Mouse (Mus musculus): ENCODE results near the gene 1700022I11Rik. TPM values are rescaled to one million over a fixed set of nuclear protein-coding genes. Genes with fewer than 3 reads are reported as not detected.
A peak's percentile ranks its signal among the peaks of the same experiment; 100 is the strongest.

Gene 1700022I11Rik
- polyA plus RNA-seq, 1 experiment from 2014 or later = 0.41 TPM

DNA sequence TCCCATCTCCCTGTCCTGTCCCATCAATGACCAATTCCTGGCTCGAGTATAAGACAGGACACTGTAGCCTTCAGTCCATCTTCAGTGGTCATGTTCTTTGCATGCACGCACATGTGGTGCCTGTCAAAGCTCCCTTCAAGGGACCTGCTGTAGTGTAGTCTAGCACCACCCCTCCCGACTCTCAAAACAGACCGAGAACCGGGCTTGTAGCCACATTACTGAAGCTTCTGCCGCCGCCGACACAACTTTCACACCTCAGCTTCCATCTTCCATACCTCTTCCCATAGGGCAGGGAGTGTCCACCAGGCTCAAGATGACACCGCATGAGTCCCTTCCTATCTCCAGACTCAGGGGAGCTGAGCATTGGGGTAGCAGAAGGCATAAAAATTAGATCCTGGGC, 25.2 kb upstream of the 1700022I11Rik start:
- no peak for ATAC-seq (ENCODE audit: low FRiP score, low read depth)
- peaks cover 37% of the 10 kb centered on the region for H3K4me1 ChIP-seq (replicated peaks)
- H3K27me3 ChIP-seq = no peaks in the 10 kb centered on the region
- H3K4me3 ChIP-seq = no peak overlapping the region
- no peak overlapping the region for H3K9ac ChIP-seq
- 89% methylated on average over 9 of the region's 9 CpGs for WGBS
- H3K9me3 ChIP-seq = no peaks in the 10 kb centered on the region
- H3K4me2 ChIP-seq = no peak overlapping the region
- peaks cover 15% of the 10 kb centered on the region for H3K36me3 ChIP-seq
- no peak overlapping the region for H3K27ac ChIP-seq (replicated peaks)

DNA sequence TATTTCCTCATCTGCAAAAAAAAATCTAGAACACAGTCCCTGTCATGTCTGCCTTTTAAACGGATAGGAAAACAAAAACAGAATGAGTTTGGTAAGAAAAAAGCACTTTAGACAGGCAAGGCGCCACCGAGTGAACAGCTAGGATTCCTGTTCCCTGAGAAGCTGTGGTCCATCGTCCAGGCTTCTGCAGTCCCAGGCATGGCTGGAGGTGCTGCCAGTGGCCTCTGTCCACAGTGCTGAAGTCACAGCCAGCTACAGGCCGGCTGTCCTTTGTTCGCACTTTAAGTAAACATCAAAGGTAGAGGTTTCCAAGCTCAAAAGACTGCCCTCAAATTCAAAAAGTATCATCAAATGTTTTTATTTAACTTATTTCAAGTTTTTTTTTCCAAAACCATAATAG, 24.4 kb upstream of the 1700022I11Rik start:
- Histone ChIP-seq H3K27ac (replicated peaks) (no peak overlapping the region), H3K9me3 (no peaks in the 10 kb centered on the region), H3K4me3 (no peak overlapping the region), H3K4me2 (no peak overlapping the region), H3K36me3 (peaks cover 7% of the 10 kb centered on the region; the same call in 1 of the 2 replicates), H3K9ac (no peak overlapping the region), H3K4me1 (replicated peaks) (peaks cover 39% of the 10 kb centered on the region), H3K27me3 (no peaks in the 10 kb centered on the region)
- no peak for ATAC-seq (ENCODE audit: low FRiP score, low read depth)
- WGBS = 19% methylated on average over 6 of the region's 6 CpGs

DNA sequence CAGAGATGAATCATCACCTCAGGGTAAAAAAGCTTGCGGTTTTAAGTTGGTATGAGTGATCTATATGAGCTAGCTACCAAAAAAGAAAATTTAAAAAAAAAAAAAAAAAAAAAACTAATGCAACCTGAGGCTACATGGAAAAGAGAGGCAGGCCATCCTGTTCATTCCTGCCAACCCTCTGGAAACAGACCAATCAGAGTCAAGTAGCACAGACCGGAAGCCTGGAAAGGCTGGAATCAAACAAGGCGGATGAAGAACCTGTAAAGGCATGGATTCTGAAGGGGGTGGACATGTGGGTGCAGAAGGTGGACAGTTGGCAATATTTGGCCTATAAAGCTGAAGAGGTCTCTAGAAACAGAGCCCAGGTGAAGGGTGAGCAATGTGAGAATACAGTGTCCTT, 24.0 kb upstream of the 1700022I11Rik start:
- H3K4me3 ChIP-seq = no peak overlapping the region
- no peaks in the 10 kb centered on the region for H3K9me3 ChIP-seq
- H3K4me2 ChIP-seq = no peak overlapping the region
- H3K27me3 ChIP-seq = no peaks in the 10 kb centered on the region
- 84% methylated on average over 3 of the region's 3 CpGs for WGBS
- ATAC-seq (ENCODE audit: low FRiP score, low read depth) = no peak
- H3K27ac ChIP-seq (replicated peaks) = no peak overlapping the region; the same call in 1 of the 2 replicates
- no peak overlapping the region for H3K9ac ChIP-seq
- H3K36me3 ChIP-seq = peaks cover 3% of the 10 kb centered on the region; the same call in 1 of the 2 replicates
- peaks cover 41% of the 10 kb centered on the region for H3K4me1 ChIP-seq (replicated peaks)

DNA sequence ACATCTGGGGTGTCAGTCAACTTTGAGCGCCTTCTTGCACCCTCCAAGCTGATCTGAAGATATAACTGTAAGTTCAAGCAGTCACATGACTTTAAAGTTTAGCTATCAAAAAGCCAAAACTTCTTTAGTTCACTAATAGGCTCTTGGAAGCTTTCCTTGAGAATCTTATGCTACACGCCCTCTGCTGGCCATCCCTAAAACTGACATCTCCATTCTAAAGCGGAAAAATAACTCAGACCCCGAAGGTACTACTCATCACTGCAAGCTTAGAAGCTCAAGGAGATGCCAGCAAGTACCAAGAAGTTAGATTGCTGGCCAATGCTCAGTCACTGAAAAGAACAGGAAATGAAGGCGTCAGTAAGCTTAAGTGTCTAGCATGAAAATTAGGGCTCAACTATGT, 23.5 kb upstream of the 1700022I11Rik start:
- Histone ChIP-seq H3K27me3 (no peaks in the 10 kb centered on the region), H3K27ac (replicated peaks) (peak overlapping the region; percentile 81), H3K4me3 (no peak overlapping the region), H3K4me1 (replicated peaks) (peaks cover 45% of the 10 kb centered on the region), H3K4me2 (peak overlapping the region; percentile 36), H3K36me3 (no peaks in the 10 kb centered on the region), H3K9ac (no peak overlapping the region), H3K9me3 (no peaks in the 10 kb centered on the region)
- no peak for ATAC-seq (ENCODE audit: low FRiP score, low read depth)
- 2% methylated on average over 5 of the region's 5 CpGs for WGBS

DNA sequence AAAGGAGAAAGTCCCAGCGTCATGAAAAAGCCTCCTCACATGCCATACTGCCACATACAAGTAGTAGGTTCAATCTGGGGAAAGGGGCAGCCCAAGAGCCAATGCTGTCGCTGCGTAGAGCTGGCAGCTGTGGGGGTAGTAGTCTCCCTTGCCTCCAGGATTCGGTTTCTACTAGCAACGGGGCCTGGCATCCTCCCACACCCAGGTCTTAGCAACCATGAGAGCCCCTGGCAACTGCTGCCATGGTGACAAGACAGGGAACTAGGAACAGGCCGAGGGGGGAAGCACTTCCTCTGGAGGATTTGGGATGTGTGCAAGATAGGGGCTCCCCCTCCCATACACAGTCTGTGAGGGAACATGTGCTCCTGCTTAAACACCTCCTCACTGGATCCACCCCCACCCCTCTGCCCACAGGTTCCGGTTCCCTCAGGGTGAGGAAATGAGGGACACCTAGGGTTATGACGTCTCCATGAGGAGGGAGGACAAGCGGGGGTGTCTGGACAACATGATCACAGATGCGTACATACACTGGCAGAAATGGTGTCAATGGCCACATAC, 22.6 kb upstream of the 1700022I11Rik start:
- peak overlapping the region; percentile 36 for H3K4me2 ChIP-seq
- no peak overlapping the region for H3K9ac ChIP-seq
- H3K36me3 ChIP-seq = no peaks in the 10 kb centered on the region
- peak; percentile 19 for ATAC-seq (ENCODE audit: low FRiP score, low read depth)
- H3K27ac ChIP-seq (replicated peaks) = peak overlapping the region; percentile 81
- H3K9me3 ChIP-seq = no peaks in the 10 kb centered on the region
- H3K4me3 ChIP-seq = no peak overlapping the region
- H3K27me3 ChIP-seq = no peaks in the 10 kb centered on the region
- H3K4me1 ChIP-seq (replicated peaks) = peaks cover 54% of the 10 kb centered on the region
- 22% methylated on average over 10 of the region's 10 CpGs for WGBS

DNA sequence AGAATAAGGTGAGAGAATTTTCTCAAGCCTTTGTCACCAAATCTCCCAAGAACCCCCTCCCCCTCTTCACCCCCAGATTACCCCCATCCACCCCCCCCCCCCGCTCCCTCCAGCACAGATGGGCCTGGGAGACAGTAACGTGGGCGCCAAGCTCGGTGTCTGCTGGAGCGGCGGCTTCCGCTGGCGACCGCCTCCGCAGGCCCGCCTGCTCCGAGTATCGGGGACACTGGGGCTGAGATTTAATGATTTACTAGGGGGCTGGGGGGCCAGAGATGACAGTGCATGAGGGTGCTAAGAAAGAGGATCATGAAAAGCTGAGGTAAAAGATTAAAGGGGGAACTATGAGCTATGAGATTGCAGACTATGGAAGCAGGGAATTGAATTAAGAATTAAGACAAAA, 20.9 kb upstream of the 1700022I11Rik start:
- ATAC-seq (ENCODE audit: low FRiP score, low read depth) = no peak
- WGBS = 24% methylated on average over 13 of the region's 13 CpGs
- peaks cover 71% of the 10 kb centered on the region for H3K4me1 ChIP-seq (replicated peaks)
- H3K9me3 ChIP-seq = no peaks in the 10 kb centered on the region
- H3K9ac ChIP-seq = no peak overlapping the region
- H3K4me2 ChIP-seq = peak overlapping the region; percentile 76; the same call in 1 of the 2 replicates
- H3K27ac ChIP-seq (replicated peaks) = peak overlapping the region; percentile 97
- no peaks in the 10 kb centered on the region for H3K27me3 ChIP-seq
- no peaks in the 10 kb centered on the region for H3K36me3 ChIP-seq
- H3K4me3 ChIP-seq = no peak overlapping the region

- Histone ChIP-seq H3K4me1 (replicated peaks) (peaks cover 77% of the 10 kb centered on the region), H3K9ac (peak overlapping the region; percentile 25), H3K27ac (replicated peaks) (peak overlapping the region; percentile 97), H3K27me3 (no peaks in the 10 kb centered on the region), H3K36me3 (no peaks in the 10 kb centered on the region), H3K4me3 (peak overlapping the region; percentile 76), H3K9me3 (no peaks in the 10 kb centered on the region), H3K4me2 (peak overlapping the region; percentile 76)
- ATAC-seq (ENCODE audit: low FRiP score, low read depth) = no peak
- 15% methylated on average over 14 of the region's 14 CpGs for WGBS
Measured at GRCm38 (mm10) chr4:42949051-42949675, 20.2 kb upstream of the 1700022I11Rik start.

- Histone ChIP-seq H3K4me1 (replicated peaks) (peaks cover 82% of the 10 kb centered on the region), H3K4me3 (peak within 1 kb of the TSS; percentile 76), H3K9me3 (no peaks in the 10 kb centered on the region), H3K36me3 (no peaks in the 10 kb centered on the region), H3K27ac (replicated peaks) (peak within 1 kb of the TSS; percentile 97), H3K27me3 (no peaks in the 10 kb centered on the region), H3K9ac (peak within 1 kb of the TSS; percentile 93), H3K4me2 (peak within 1 kb of the TSS; percentile 76)
- under 1% methylated on average over 37 of the region's 39 CpGs for WGBS
- peak; percentile 95 for ATAC-seq (ENCODE audit: low FRiP score, low read depth)
Measured at GRCm38 (mm10) chr4:42949676-42950051, 19.7 kb upstream of the 1700022I11Rik start, which contains the start of gene Dnajb5. Dnajb5 (plus strand) TSS chr4:42949814.

DNA sequence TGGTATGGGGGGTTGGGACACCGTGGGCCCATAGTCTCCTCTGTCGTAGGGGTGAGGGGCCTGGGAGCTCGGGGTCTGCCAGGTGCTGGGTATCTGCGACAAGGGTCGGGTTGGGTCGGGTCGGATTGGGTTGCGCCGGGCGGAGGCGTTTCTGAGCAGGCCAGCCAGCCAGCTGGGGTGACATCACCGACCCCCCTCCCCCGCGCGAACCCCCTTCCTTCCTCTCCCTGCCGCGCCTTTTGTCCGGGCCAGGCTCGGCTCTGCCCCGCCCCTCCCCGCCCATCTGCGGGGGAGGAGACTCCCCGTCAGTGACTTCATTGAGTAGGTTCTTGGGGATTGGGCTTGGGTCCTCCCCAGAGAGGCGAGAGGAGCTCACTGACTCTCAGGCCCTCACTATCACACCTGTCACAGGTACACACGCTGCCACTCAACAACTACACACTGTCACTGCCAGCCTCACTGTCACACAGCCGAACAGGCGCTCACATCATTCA, 19.3 kb upstream of the 1700022I11Rik start:
- 2% methylated on average over 14 of the region's 27 CpGs for WGBS
- Histone ChIP-seq H3K36me3 (peaks cover 3% of the 10 kb centered on the region; the same call in 1 of the 2 replicates), H3K9me3 (no peaks in the 10 kb centered on the region), H3K27me3 (no peaks in the 10 kb centered on the region), H3K9ac (peak overlapping the region; percentile 93), H3K27ac (replicated peaks) (peak overlapping the region; percentile 97), H3K4me2 (peak overlapping the region; percentile 76), H3K4me3 (peak overlapping the region; percentile 76), H3K4me1 (replicated peaks) (peaks cover 87% of the 10 kb centered on the region)
- ATAC-seq (ENCODE audit: low FRiP score, low read depth) = peak; percentile 54

GRCm38 (mm10) chr4:42951206-42952195, 17.9 kb upstream of the 1700022I11Rik start:
- peak overlapping the region; percentile 76 for H3K4me3 ChIP-seq
- 47% methylated on average over 11 of the region's 11 CpGs for WGBS
- H3K4me1 ChIP-seq (replicated peaks) = peaks cover 77% of the 10 kb centered on the region
- no peaks in the 10 kb centered on the region for H3K9me3 ChIP-seq
- peak overlapping the region; percentile 76 for H3K4me2 ChIP-seq
- peak overlapping the region; percentile 93 for H3K9ac ChIP-seq
- H3K27ac ChIP-seq (replicated peaks) = peak overlapping the region; percentile 97
- no peaks in the 10 kb centered on the region for H3K27me3 ChIP-seq
- no peak for ATAC-seq (ENCODE audit: low FRiP score, low read depth)
- H3K36me3 ChIP-seq = peaks cover 15% of the 10 kb centered on the region

DNA sequence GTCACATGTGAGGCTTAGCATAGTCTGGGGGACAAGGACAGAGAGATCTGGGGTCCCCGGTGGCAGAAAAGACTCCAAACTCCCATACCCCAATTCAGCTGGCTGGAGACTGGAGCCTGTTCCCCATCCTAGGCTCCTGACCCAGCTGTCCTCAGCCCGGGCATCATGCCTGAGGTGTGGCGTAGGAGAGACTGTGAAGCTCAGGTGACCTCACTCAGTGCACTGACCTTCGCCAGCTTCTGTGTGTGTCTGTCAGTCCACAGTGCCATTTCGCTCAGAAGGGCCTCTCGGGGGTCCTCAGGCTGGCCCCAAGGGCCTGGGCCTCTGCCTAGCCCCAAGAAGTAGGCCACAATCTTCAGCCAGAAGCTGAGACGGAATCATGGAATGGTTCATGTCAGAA, 16.8 kb upstream of the 1700022I11Rik start:
- H3K4me3 ChIP-seq = peak overlapping the region; percentile 76
- peaks cover 66% of the 10 kb centered on the region for H3K4me1 ChIP-seq (replicated peaks)
- no peaks in the 10 kb centered on the region for H3K9me3 ChIP-seq
- H3K27ac ChIP-seq (replicated peaks) = peak overlapping the region; percentile 74
- peaks cover 25% of the 10 kb centered on the region for H3K36me3 ChIP-seq
- peak overlapping the region; percentile 30 for H3K9ac ChIP-seq
- no peak for ATAC-seq (ENCODE audit: low FRiP score, low read depth)
- WGBS = 82% methylated on average over 7 of the region's 7 CpGs
- H3K4me2 ChIP-seq = peak overlapping the region; percentile 76
- no peaks in the 10 kb centered on the region for H3K27me3 ChIP-seq

Measured in hindbrain, embryonic 15.5 days (tissue).